Mouse (Mus musculus): ENCODE data around the gene Tceal5. TPM values are rescaled to one million over a fixed set of nuclear protein-coding genes. Genes with fewer than 3 reads are reported as not detected.
"Not testable (repeated sequence)": the region's sequence is repeated elsewhere in the genome, so short reads cannot be mapped to it uniquely, and the experiment has no call there.

Gene Tceal5
- polyA plus RNA-seq, 1 experiment from 2014 or later = 4.3 TPM

GRCm38 (mm10) chrX:136223714-136224113, 20.0 kb upstream of the Tceal5 start:
- Histone ChIP-seq H3K27me3 (replicated peaks; ENCODE audit: control insufficient read depth, insufficient read depth, low read length) (no peaks in the 10 kb centered on the region), H3K36me3 (ENCODE audit: control insufficient read depth, insufficient read depth, low read length) (no peaks in the 10 kb centered on the region), H3K9ac (ENCODE audit: low read depth, low read length) (no peak overlapping the region), H3K4me3 (ENCODE audit: low read length) (no peak overlapping the region), H3K9me3 (ENCODE audit: control insufficient read depth, low read length) (no peaks in the 10 kb centered on the region), H3K4me1 (ENCODE audit: control insufficient read depth, insufficient read depth, low read length) (no peaks in the 10 kb centered on the region), H3K4me2 (ENCODE audit: low read depth, low read length) (no peak overlapping the region), H3K27ac (ENCODE audit: low read length) (no peak overlapping the region)
- 80% methylated on average over 6 of the region's 6 CpGs for WGBS
- ATAC-seq = no peak

- no peak overlapping the region for H3K9ac ChIP-seq (ENCODE audit: low read depth, low read length)
- WGBS = 45% methylated on average over 1 of the region's 1 CpGs
- no peak overlapping the region for H3K4me2 ChIP-seq (ENCODE audit: low read depth, low read length)
- no peak overlapping the region for H3K27ac ChIP-seq (ENCODE audit: low read length)
- no peaks in the 10 kb centered on the region for H3K4me1 ChIP-seq (ENCODE audit: control insufficient read depth, insufficient read depth, low read length)
- H3K36me3 ChIP-seq (ENCODE audit: control insufficient read depth, insufficient read depth, low read length) = no peaks in the 10 kb centered on the region
- no peak for ATAC-seq
- no peak overlapping the region for H3K4me3 ChIP-seq (ENCODE audit: low read length)
- no peaks in the 10 kb centered on the region for H3K9me3 ChIP-seq (ENCODE audit: control insufficient read depth, low read length)
- H3K27me3 ChIP-seq (replicated peaks; ENCODE audit: control insufficient read depth, insufficient read depth, low read length) = no peaks in the 10 kb centered on the region
Observed at GRCm38 (mm10) chrX:136216303-136216702, 12.6 kb upstream of the Tceal5 start.

GRCm38 (mm10) chrX:136214729-136215677, 11.3 kb upstream of the Tceal5 start, which contains the start of the genes Tceal7 and Bex1:
Gene Tceal7, plus strand, starts transcription at chrX:136214779.
Gene Bex1, minus strand, starts transcription at chrX:136215513.
- H3K36me3 ChIP-seq (ENCODE audit: control insufficient read depth, insufficient read depth, low read length); H3K4me1 ChIP-seq (ENCODE audit: control insufficient read depth, insufficient read depth, low read length); H3K27ac ChIP-seq (ENCODE audit: low read length); H3K27me3 ChIP-seq (replicated peaks; ENCODE audit: control insufficient read depth, insufficient read depth, low read length); H3K9me3 ChIP-seq (ENCODE audit: control insufficient read depth, low read length): not testable (repeated sequence)
- Histone ChIP-seq H3K9ac (ENCODE audit: low read depth, low read length) (peak within 1 kb of the TSS; percentile 49; the same call in 1 of the 2 replicates), H3K4me2 (ENCODE audit: low read depth, low read length) (peak within 1 kb of the TSS; percentile 40), H3K4me3 (ENCODE audit: low read length) (peak within 1 kb of the TSS; percentile 33)
- peak; percentile 88 for ATAC-seq
- WGBS = 15% methylated on average over 14 of the region's 67 CpGs

GRCm38 (mm10) chrX:136213396-136213795, 9.7 kb upstream of the Tceal5 start:
- no peaks in the 10 kb centered on the region for H3K36me3 ChIP-seq (ENCODE audit: control insufficient read depth, insufficient read depth, low read length)
- no peak overlapping the region for H3K4me2 ChIP-seq (ENCODE audit: low read depth, low read length)
- 57% methylated on average over 2 of the region's 2 CpGs for WGBS
- H3K9ac ChIP-seq (ENCODE audit: low read depth, low read length) = no peak overlapping the region
- no peaks in the 10 kb centered on the region for H3K27me3 ChIP-seq (replicated peaks; ENCODE audit: control insufficient read depth, insufficient read depth, low read length)
- ATAC-seq = no peak
- H3K4me3 ChIP-seq (ENCODE audit: low read length) = no peak overlapping the region
- no peaks in the 10 kb centered on the region for H3K4me1 ChIP-seq (ENCODE audit: control insufficient read depth, insufficient read depth, low read length)
- H3K9me3 ChIP-seq (ENCODE audit: control insufficient read depth, low read length) = no peaks in the 10 kb centered on the region
- H3K27ac ChIP-seq (ENCODE audit: low read length) = no peak overlapping the region

GRCm38 (mm10) chrX:136204406-136204805, 730 bp upstream of the Tceal5 start:
- Histone ChIP-seq H3K27me3 (replicated peaks; ENCODE audit: control insufficient read depth, insufficient read depth, low read length) (no peaks in the 10 kb centered on the region), H3K9ac (ENCODE audit: low read depth, low read length) (no peak overlapping the region), H3K27ac (ENCODE audit: low read length) (no peak overlapping the region), H3K4me2 (ENCODE audit: low read depth, low read length) (no peak overlapping the region), H3K4me3 (ENCODE audit: low read length) (no peak overlapping the region), H3K36me3 (ENCODE audit: control insufficient read depth, insufficient read depth, low read length) (no peaks in the 10 kb centered on the region), H3K9me3 (ENCODE audit: control insufficient read depth, low read length) (no peaks in the 10 kb centered on the region), H3K4me1 (ENCODE audit: control insufficient read depth, insufficient read depth, low read length) (no peaks in the 10 kb centered on the region)
- 70% methylated on average over 6 of the region's 6 CpGs for WGBS
- ATAC-seq = peak; percentile 67

GRCm38 (mm10) chrX:136203257-136203656, 419 bp downstream of the Tceal5 start:
- Histone ChIP-seq H3K9ac (ENCODE audit: low read depth, low read length) (peak overlapping the region; percentile 49; the same call in 1 of the 2 replicates), H3K4me3 (ENCODE audit: low read length) (peak overlapping the region; percentile 47), H3K36me3 (ENCODE audit: control insufficient read depth, insufficient read depth, low read length) (no peaks in the 10 kb centered on the region), H3K4me2 (ENCODE audit: low read depth, low read length) (peak overlapping the region; percentile 53), H3K9me3 (ENCODE audit: control insufficient read depth, low read length) (no peaks in the 10 kb centered on the region), H3K27ac (ENCODE audit: low read length) (no peak overlapping the region), H3K27me3 (replicated peaks; ENCODE audit: control insufficient read depth, insufficient read depth, low read length) (no peaks in the 10 kb centered on the region), H3K4me1 (ENCODE audit: control insufficient read depth, insufficient read depth, low read length) (no peaks in the 10 kb centered on the region)
- peak; percentile 45 for ATAC-seq
- WGBS = 16% methylated on average over 7 of the region's 7 CpGs

- Histone ChIP-seq H3K4me3 (ENCODE audit: low read length) (no peak overlapping the region), H3K4me1 (ENCODE audit: control insufficient read depth, insufficient read depth, low read length) (no peaks in the 10 kb centered on the region), H3K27me3 (replicated peaks; ENCODE audit: control insufficient read depth, insufficient read depth, low read length) (no peaks in the 10 kb centered on the region), H3K9me3 (ENCODE audit: control insufficient read depth, low read length) (0 out of 2 replicates have a peak, but pooled peaks cover 3% of the 10 kb centered on the region), H3K9ac (ENCODE audit: low read depth, low read length) (no peak overlapping the region), H3K36me3 (ENCODE audit: control insufficient read depth, insufficient read depth, low read length) (no peaks in the 10 kb centered on the region), H3K4me2 (ENCODE audit: low read depth, low read length) (no peak overlapping the region), H3K27ac (ENCODE audit: low read length) (no peak overlapping the region)
- no peak for ATAC-seq
- WGBS = 57% methylated on average over 1 of the region's 1 CpGs
Observed at GRCm38 (mm10) chrX:136196873-136197272, 6.8 kb downstream of the Tceal5 start.

- no peaks in the 10 kb centered on the region for H3K36me3 ChIP-seq (ENCODE audit: control insufficient read depth, insufficient read depth, low read length)
- H3K4me3 ChIP-seq (ENCODE audit: low read length) = no peak overlapping the region
- H3K27ac ChIP-seq (ENCODE audit: low read length) = no peak overlapping the region
- H3K27me3 ChIP-seq (replicated peaks; ENCODE audit: control insufficient read depth, insufficient read depth, low read length) = no peaks in the 10 kb centered on the region
- H3K4me1 ChIP-seq (ENCODE audit: control insufficient read depth, insufficient read depth, low read length) = no peaks in the 10 kb centered on the region
- no peak for ATAC-seq
- no peak overlapping the region for H3K4me2 ChIP-seq (ENCODE audit: low read depth, low read length)
- 80% methylated on average over 16 of the region's 16 CpGs for WGBS
- H3K9ac ChIP-seq (ENCODE audit: low read depth, low read length) = no peak overlapping the region
- H3K9me3 ChIP-seq (ENCODE audit: control insufficient read depth, low read length) = 0 out of 2 replicates have a peak, but pooled peaks cover 3% of the 10 kb centered on the region
Observed at GRCm38 (mm10) chrX:136195193-136195944, 8.3 kb downstream of the Tceal5 start.

GRCm38 (mm10) chrX:136183107-136183506, 20.6 kb downstream of the Tceal5 start:
- Histone ChIP-seq H3K36me3 (ENCODE audit: control insufficient read depth, insufficient read depth, low read length) (no peaks in the 10 kb centered on the region), H3K9me3 (ENCODE audit: control insufficient read depth, low read length) (no peaks in the 10 kb centered on the region; the same call in 1 of the 2 replicates), H3K27me3 (replicated peaks; ENCODE audit: control insufficient read depth, insufficient read depth, low read length) (no peaks in the 10 kb centered on the region), H3K4me1 (ENCODE audit: control insufficient read depth, insufficient read depth, low read length) (no peaks in the 10 kb centered on the region), H3K27ac (ENCODE audit: low read length) (no peak overlapping the region), H3K4me3 (ENCODE audit: low read length) (no peak overlapping the region), H3K4me2 (ENCODE audit: low read depth, low read length) (no peak overlapping the region), H3K9ac (ENCODE audit: low read depth, low read length) (no peak overlapping the region)
- 80% methylated on average over 1 of the region's 1 CpGs for whole genome bisulfite sequencing
- ATAC-seq = no peak

Measured in intestine, embryonic 16.5 days (tissue).